Mouse (Mus musculus) embryonic fibroblast, embryonic 13.5 days (primary cell): ENCODE data around the gene Emx2.

ENCODE experiments used
- CTCF ChIP-seq: IDR thresholded peaks from 2 replicates; pipeline ENCODE4 v1.5.1; 2011; ENCODE audit warnings: mild to moderate bottlenecking, control low read depth, low read length, moderate library complexity, borderline replicate concordance; ENCODE audit not compliant: insufficient read depth
- POLR2A ChIP-seq: IDR thresholded peaks from 2 replicates; pipeline ENCODE4 v1.6.1; 2011; ENCODE audit warnings: low read depth, mild to moderate bottlenecking, control low read depth, low read length, moderate library complexity

GRCm38 (mm10) chr19:59470913-59471312 is 12.7 kb downstream of the Emx2 start:
- no peak for TF ChIP-seq POLR2A
- TF ChIP-seq CTCF = no peak
